13 mouse cellular contexts compared by ENCODE assay signal in genomic region chr6:61295535-61295934, GRCm38 (mm10).
DNase-seq lines count a peak whose midpoint lies in the region; ATAC-seq and TF ChIP-seq lines count a peak whose summit lies in the region.
"Had no signal": no experiment of that assay in that cellular context is flagged by ENCODE, and none has a peak within 500 bp of the region (broad histone marks: within the 10 kb centered on the region; RNA-seq: fewer than 3 reads in every experiment).

No protein-coding gene starts in this region.

- no peak overlapping the region for H3K9ac ChIP-seq in forebrain, embryonic 12.5 days
- H3K9ac ChIP-seq in forebrain, embryonic 11.5 days (ENCODE audit: low read length), result no peak overlapping the region
- no peak overlapping the region for H3K9ac ChIP-seq in lung, embryonic 14.5 days
- no peak overlapping the region for H3K9ac ChIP-seq in forebrain, embryonic 15.5 days (replicated peaks)
- H3K9ac ChIP-seq: neural tube, embryonic 12.5 days had no signal

- TF ChIP-seq POLR2A in myocyte (IDR thresholded peaks at IDR 0.05; ENCODE audit: insufficient read length, low read depth), result no peak

- 0 out of 2 replicates have a peak overlapping the region, but pooled peaks have one; percentile 8 for H3K27ac ChIP-seq in forebrain, embryonic 12.5 days
- H3K27ac ChIP-seq in forebrain, embryonic 11.5 days (ENCODE audit: low read depth, low read length), result no peak overlapping the region
- H3K27ac ChIP-seq in lung, embryonic 14.5 days (ENCODE audit: low read depth), result no peak overlapping the region
- H3K27ac ChIP-seq in forebrain, embryonic 15.5 days (replicated peaks), result peak overlapping the region; percentile 60
- H3K27ac ChIP-seq: midbrain, embryonic 10.5 days; neural tube, embryonic 12.5 days had no signal

- H3K4me2 ChIP-seq in forebrain, embryonic 12.5 days, result no peak overlapping the region
- H3K4me2 ChIP-seq in forebrain, embryonic 11.5 days (ENCODE audit: low read depth, low read length, severe bottlenecking), result no peak overlapping the region
- H3K4me2 ChIP-seq in lung, embryonic 14.5 days, result 0 out of 2 replicates have a peak overlapping the region, but pooled peaks have one; percentile 12
- H3K4me2 ChIP-seq in forebrain, embryonic 15.5 days (replicated peaks), result no peak overlapping the region; the same call in 1 of the 2 replicates
- peak overlapping the region; percentile 6 for H3K4me2 ChIP-seq in myocyte (ENCODE audit: low read depth)
- H3K4me2 ChIP-seq: neural tube, embryonic 12.5 days had no signal

- H3K9me3 ChIP-seq in forebrain, embryonic 12.5 days, result no peaks in the 10 kb centered on the region
- no peaks in the 10 kb centered on the region for H3K9me3 ChIP-seq in forebrain, embryonic 11.5 days (ENCODE audit: control insufficient read depth, low read length)
- H3K9me3 ChIP-seq in lung, embryonic 14.5 days (ENCODE audit: low read depth, low read length), result no peaks in the 10 kb centered on the region
- H3K9me3 ChIP-seq in forebrain, embryonic 15.5 days, result no peaks in the 10 kb centered on the region
- H3K9me3 ChIP-seq: midbrain, embryonic 10.5 days; neural tube, embryonic 12.5 days had no signal

- no peaks in the 10 kb centered on the region for H3K79me2 ChIP-seq in myocyte (ENCODE audit: control insufficient read depth, insufficient read depth)

- H3ac ChIP-seq in myocyte (ENCODE audit: control insufficient read depth, insufficient read length), result no peak overlapping the region

- no peaks in the 10 kb centered on the region for H3K27me3 ChIP-seq in forebrain, embryonic 12.5 days
- H3K27me3 ChIP-seq in forebrain, embryonic 11.5 days (ENCODE audit: control insufficient read depth, insufficient read depth, low read length), result no peaks in the 10 kb centered on the region
- H3K27me3 ChIP-seq in lung, embryonic 14.5 days (ENCODE audit: insufficient read depth, low read length), result no peaks in the 10 kb centered on the region
- no peaks in the 10 kb centered on the region for H3K27me3 ChIP-seq in forebrain, embryonic 15.5 days
- no peaks in the 10 kb centered on the region for H3K27me3 ChIP-seq in myocyte (ENCODE audit: control insufficient read depth, insufficient read depth, insufficient read length)
- H3K27me3 ChIP-seq: neural tube, embryonic 12.5 days had no signal

- ATAC-seq in forebrain, embryonic 12.5 days (ENCODE audit: low FRiP score), result no peak
- no peak for ATAC-seq in forebrain, embryonic 11.5 days (replicated peaks; ENCODE audit: low FRiP score)
- ATAC-seq in lung, embryonic 14.5 days (ENCODE audit: insufficient read depth), result peak; percentile 28; the same call in 1 of the 2 replicates
- no peak for ATAC-seq in forebrain, embryonic 15.5 days (replicated peaks)

- TF ChIP-seq CTCF in lung, embryonic 14.5 days (IDR thresholded peaks at IDR 0.05; ENCODE audit: low read depth), result no peak

- H3K4me1 ChIP-seq in forebrain, embryonic 12.5 days, result peaks cover 6% of the 10 kb centered on the region; the same call in 1 of the 2 replicates
- H3K4me1 ChIP-seq in forebrain, embryonic 11.5 days (replicated peaks; ENCODE audit: control insufficient read depth, insufficient read depth, low read length), result no peaks in the 10 kb centered on the region
- peaks cover 5% of the 10 kb centered on the region for H3K4me1 ChIP-seq in lung, embryonic 14.5 days (ENCODE audit: insufficient read depth)
- peaks cover 24% of the 10 kb centered on the region for H3K4me1 ChIP-seq in forebrain, embryonic 15.5 days
- H3K4me1 ChIP-seq: midbrain, embryonic 10.5 days had no signal

- intact Hi-C loops in left cerebral cortex, postnatal 14 days (cut with DNase I), result no loop called here

- WGBS in forebrain, embryonic 12.5 days, result 59% methylated on average over 4 of the region's 4 CpGs
- WGBS in forebrain, embryonic 11.5 days, result 56% methylated on average over 4 of the region's 4 CpGs
- WGBS in lung, embryonic 14.5 days, result 35% methylated on average over 4 of the region's 4 CpGs
- 42% methylated on average over 4 of the region's 4 CpGs for WGBS in forebrain, embryonic 15.5 days

- no peaks in the 10 kb centered on the region for H3K36me3 ChIP-seq in forebrain, embryonic 12.5 days (replicated peaks)
- no peaks in the 10 kb centered on the region for H3K36me3 ChIP-seq in forebrain, embryonic 11.5 days (ENCODE audit: control insufficient read depth, insufficient read depth, low read length)
- H3K36me3 ChIP-seq in lung, embryonic 14.5 days (ENCODE audit: insufficient read depth), result no peaks in the 10 kb centered on the region
- no peaks in the 10 kb centered on the region for H3K36me3 ChIP-seq in forebrain, embryonic 15.5 days
- H3K36me3 ChIP-seq in myocyte (ENCODE audit: control insufficient read depth, insufficient read depth), result no peaks in the 10 kb centered on the region
- H3K36me3 ChIP-seq: midbrain, embryonic 10.5 days; neural tube, embryonic 12.5 days had no signal

- H3K4me3 ChIP-seq in forebrain, embryonic 12.5 days (replicated peaks), result no peak overlapping the region
- H3K4me3 ChIP-seq in forebrain, embryonic 11.5 days (ENCODE audit: low read depth, low read length), result no peak overlapping the region
- H3K4me3 ChIP-seq in lung, embryonic 14.5 days (ENCODE audit: low read depth, low read length), result no peak overlapping the region
- H3K4me3 ChIP-seq in forebrain, embryonic 15.5 days, result no peak overlapping the region
- no peak overlapping the region for H3K4me3 ChIP-seq in myocyte
- H3K4me3 ChIP-seq: midbrain, embryonic 10.5 days; neural tube, embryonic 12.5 days had no signal

- DNase-seq in forebrain, embryonic 11.5 days (ENCODE audit: low spot score), result no peak
- peak; percentile 67 for DNase-seq in lung, embryonic 14.5 days
- DNase-seq in lung, adult 18-20 months, result no peak
- DNase-seq in left cerebral cortex, postnatal 14 days (ENCODE audit: low spot score in 2 of 2), result no peak
- no peak for DNase-seq in left cerebral cortex, adult 18-20 months (ENCODE audit: low spot score in 2 of 2)
- DNase-seq: B cell, adult 2 months; heart, postnatal 10 days; right cerebral cortex, adult 18-20 months had no signal

TF ChIP-seq in myocyte, 11 proteins besides CTCF, POLR2A, EP300 and RAD21:
- TF ChIP-seq CEBPB (IDR thresholded peaks at IDR 0.05; ENCODE audit: insufficient read depth, poor library complexity, severe bottlenecking) (no peak), MYOD1 (IDR thresholded peaks at IDR 0.05; ENCODE audit: control insufficient read depth in 1 of 3, insufficient read length in 2 of 3, low read depth in 2 of 3) (no peak), SRF (IDR thresholded peaks at IDR 0.05; ENCODE audit: control insufficient read depth, insufficient read length, low read depth) (no peak), MAX (IDR thresholded peaks at IDR 0.05; ENCODE audit: low read depth) (no peak), TCF3 (IDR thresholded peaks at IDR 0.05; ENCODE audit: insufficient read length, low read depth) (no peak), USF1 (IDR thresholded peaks at IDR 0.05; ENCODE audit: low read depth) (no peak), POLR2AphosphoS2 (IDR thresholded peaks at IDR 0.05; ENCODE audit: insufficient read length, low read depth) (no peak), TCF12 (IDR thresholded peaks at IDR 0.05; ENCODE audit: insufficient read depth, poor library complexity, severe bottlenecking) (no peak), REST (IDR thresholded peaks at IDR 0.05; ENCODE audit: insufficient read depth, insufficient read length) (no peak), MYOG (IDR thresholded peaks at IDR 0.05; ENCODE audit: control insufficient read depth in 1 of 3, insufficient read depth in 1 of 3, insufficient read length in 2 of 3, low read depth in 2 of 3) (no peak), E2F4 (IDR thresholded peaks at IDR 0.05; ENCODE audit: insufficient read depth) (no peak)

Comparison
In these comparisons a context has a peak if more than half of its experiments do, and no peak if none do; other contexts are left out.
1. H3K27ac ChIP-seq: peak in forebrain, embryonic 12.5 days (single experiment) and forebrain, embryonic 15.5 days (single experiment); none in forebrain, embryonic 11.5 days (single experiment) and lung, embryonic 14.5 days (single experiment).
2. H3K4me2 ChIP-seq: peak in lung, embryonic 14.5 days (single experiment) and myocyte (single experiment); none in forebrain, embryonic 12.5 days (single experiment), forebrain, embryonic 11.5 days (single experiment) and forebrain, embryonic 15.5 days (single experiment).